Mouse (Mus musculus): ENCODE data around the gene Krtcap2.

Krtcap2 gene

GRCm38 (mm10) chr3:89246261-89247100 lies 715 bp downstream of the Krtcap2 start, which contains the start of gene Trim46:
Gene Trim46 (minus strand): TSS chr3:89246309.
- DNase-seq (ENCODE audit: low read depth, low spot score): peak; percentile 77

GRCm38 (mm10) chr3:89247466-89247865 lies 1.7 kb downstream of the Krtcap2 start:
- DNase-seq (ENCODE audit: low read depth, low spot score): no peak

- no peak for DNase-seq (ENCODE audit: low read depth, low spot score)
These were observed 4.8 kb downstream of the Krtcap2 start for GRCm38 (mm10) chr3:89250435-89251040.

GRCm38 (mm10) chr3:89251365-89251895 lies 5.7 kb downstream of the Krtcap2 start:
- DNase-seq (ENCODE audit: low read depth, low spot score): no peak

- DNase-seq (ENCODE audit: low read depth, low spot score): no peak
These were observed 9.2 kb downstream of the Krtcap2 start for GRCm38 (mm10) chr3:89254994-89255393.

GRCm38 (mm10) chr3:89256177-89256576 lies 10.4 kb downstream of the Krtcap2 start:
- no peak for DNase-seq (ENCODE audit: low read depth, low spot score)

GRCm38 (mm10) chr3:89259076-89259475 lies 13.3 kb downstream of the Krtcap2 start, which contains the start of gene Dpm3:
Gene Dpm3 (plus strand): TSS chr3:89259358.
- no peak for DNase-seq (ENCODE audit: low read depth, low spot score)

- DNase-seq (ENCODE audit: low read depth, low spot score): no peak
These were observed 14.4 kb downstream of the Krtcap2 start for GRCm38 (mm10) chr3:89260211-89260610.

GRCm38 (mm10) chr3:89262417-89262816 lies 16.7 kb downstream of the Krtcap2 start:
- DNase-seq (ENCODE audit: low read depth, low spot score): no peak

- DNase-seq (ENCODE audit: low read depth, low spot score): peak; percentile 68
These were observed 20.7 kb downstream of the Krtcap2 start for GRCm38 (mm10) chr3:89266439-89266893.

- no peak for DNase-seq (ENCODE audit: low read depth, low spot score)
These were observed 23.1 kb downstream of the Krtcap2 start for GRCm38 (mm10) chr3:89268916-89269315.

- no peak for DNase-seq (ENCODE audit: low read depth, low spot score)
These were observed 24.4 kb downstream of the Krtcap2 start, which contains the start of gene Slc50a1 for GRCm38 (mm10) chr3:89270051-89270755. Gene Slc50a1 (minus strand): TSS chr3:89270570.

GRCm38 (mm10) chr3:89270891-89271290 lies 25.1 kb downstream of the Krtcap2 start:
- no peak for DNase-seq (ENCODE audit: low read depth, low spot score)

GRCm38 (mm10) chr3:89271760-89272159 lies 26.0 kb downstream of the Krtcap2 start:
- DNase-seq (ENCODE audit: low read depth, low spot score): no peak

- no peak for DNase-seq (ENCODE audit: low read depth, low spot score)
These were observed 30.3 kb downstream of the Krtcap2 start for GRCm38 (mm10) chr3:89276061-89276460.

- DNase-seq (ENCODE audit: low read depth, low spot score): no peak
These were observed 31.7 kb downstream of the Krtcap2 start for GRCm38 (mm10) chr3:89277281-89278021.

GRCm38 (mm10) chr3:89278107-89278506 lies 32.3 kb downstream of the Krtcap2 start:
- DNase-seq (ENCODE audit: low read depth, low spot score): no peak

GRCm38 (mm10) chr3:89278643-89279042 lies 32.9 kb downstream of the Krtcap2 start:
- no peak for DNase-seq (ENCODE audit: low read depth, low spot score)

- peak; percentile 28 for DNase-seq (ENCODE audit: low read depth, low spot score)
These were observed 33.6 kb downstream of the Krtcap2 start for GRCm38 (mm10) chr3:89279153-89279890.

- no peak for DNase-seq (ENCODE audit: low read depth, low spot score)
These were observed 34.4 kb downstream of the Krtcap2 start for GRCm38 (mm10) chr3:89280050-89280605.
